Mouse (Mus musculus) neural tube, embryonic 14.5 days (tissue): Measurements from ENCODE around the gene Mthfd1l. TPM values are rescaled to one million over a fixed set of nuclear protein-coding genes. Genes with fewer than 3 reads are reported as not detected.
A peak's percentile ranks its signal among the peaks of the same experiment; 100 is the strongest.
"Not testable (repeated sequence)": the region's sequence is repeated elsewhere in the genome, so short reads cannot be mapped to it uniquely, and the experiment has no call there.

Experiments used
- ATAC-seq: fragments of 200-750 bp; cut with Nextera tagmentation; 2 replicates; pipeline ENCODE4 v1.8.0; 2017; ENCODE audit warnings: low read depth, mild to moderate bottlenecking, moderate TSS enrichment, moderate library complexity
- H3K27ac ChIP-seq: fragments of 300-500 bp; sonication (generic); 2 replicates; pipeline ENCODE4 v1.5.1; 2014; ENCODE audit warnings: low read depth, mild to moderate bottlenecking, control low read depth, low read length, moderate library complexity, mixed read lengths
- H3K27me3 ChIP-seq: fragments of 300-500 bp; sonication (generic); 2 replicates; pipeline ENCODE4 v1.6.1; 2014; ENCODE audit warnings: low read length; ENCODE audit not compliant: control insufficient read depth, insufficient read depth
- H3K36me3 ChIP-seq: fragments of 300-500 bp; sonication (generic); 2 replicates; pipeline ENCODE4 v1.6.1; 2014; ENCODE audit warnings: low read length, mixed read lengths; ENCODE audit not compliant: control insufficient read depth, insufficient read depth
- H3K4me1 ChIP-seq: fragments of 300-500 bp; sonication (generic); 2 replicates; pipeline ENCODE4 v1.6.1; 2014; ENCODE audit warnings: low read length; ENCODE audit not compliant: control insufficient read depth, insufficient read depth
- H3K4me2 ChIP-seq: fragments of 300-500 bp; sonication (generic); 2 replicates; pipeline ENCODE4 v1.6.1; 2014; ENCODE audit warnings: mild to moderate bottlenecking, low read depth, low read length, control low read depth
- H3K4me3 ChIP-seq: fragments of 300-500 bp; sonication (generic); 2 replicates; pipeline ENCODE4 v1.5.1; 2014; ENCODE audit warnings: low read depth, low read length, control low read depth, mixed read lengths
- H3K9ac ChIP-seq: fragments of 300-500 bp; sonication (generic); replicated peaks from 2 replicates; pipeline ENCODE4 v1.6.1; 2014; ENCODE audit warnings: low read depth, mild to moderate bottlenecking, control low read depth, low read length, mixed read lengths
- H3K9me3 ChIP-seq: fragments of 300-500 bp; sonication (generic); 2 replicates; pipeline ENCODE4 v1.6.1; 2016; ENCODE audit warnings: low read length; ENCODE audit not compliant: control insufficient read depth
- WGBS: fragments of 180-500 bp; shearing (Covaris S2); extraction: QIAGEN DNeasy Blood & Tissue Kit; methylation state at CpG from one replicate; pipeline ENCODE4 v1.1.7; 2014; 5-methylcytosine and 5-hydroxymethylcytosine counted together
- polyA plus RNA-seq: library from polyadenylated mRNA; unstranded; fragments of >200 nt; fragmentation: Nextera tagmentation; extraction: Ambion mirVana; gene quantifications from 2 replicates; pipeline ENCODE4 v1.2.1, GENCODE M21; 2014

Gene Mthfd1l
- polyA plus RNA-seq, 1 experiment from 2014 or later = 5.6 TPM

DNA sequence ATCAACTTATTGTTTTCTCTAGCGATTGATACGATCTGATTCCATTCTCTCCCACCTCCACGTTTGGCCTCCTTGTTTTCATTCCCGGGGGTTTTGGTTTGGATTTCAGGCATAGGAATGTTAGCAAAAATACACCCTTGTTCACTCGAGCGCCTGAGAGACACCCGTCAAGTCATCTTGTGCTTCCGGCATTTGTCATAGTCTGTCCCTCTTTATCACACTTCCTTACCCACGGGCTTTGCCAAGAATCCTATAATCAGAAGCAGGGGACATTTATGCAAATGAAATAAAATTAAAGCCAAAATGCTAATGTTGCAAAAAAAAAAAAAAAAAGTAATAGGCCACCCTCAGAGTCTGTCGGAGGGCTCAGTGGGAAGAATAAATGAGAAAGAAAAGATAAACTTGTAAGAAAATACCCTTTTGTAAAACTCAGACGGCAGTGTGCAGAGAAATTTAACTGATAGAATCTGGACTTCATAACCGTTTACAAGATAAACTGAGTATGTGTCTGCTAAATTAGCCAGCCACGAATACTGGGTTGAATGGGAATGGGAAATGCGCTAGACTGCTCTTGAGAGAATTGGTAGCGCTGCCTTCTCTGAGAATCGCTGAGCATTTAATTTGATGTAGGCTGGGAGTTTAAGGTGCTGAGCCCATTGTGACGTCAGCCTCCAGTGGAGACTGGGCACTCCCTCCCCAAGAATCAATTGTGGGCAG, 139.9 kb downstream of the Mthfd1l start:
- Histone ChIP-seq H3K27me3 (no peaks in the 10 kb centered on the region), H3K9me3 (no peaks in the 10 kb centered on the region), H3K4me1 (no peaks in the 10 kb centered on the region), H3K9ac (no peak overlapping the region), H3K36me3 (no peaks in the 10 kb centered on the region), H3K27ac (no peak overlapping the region; the same call in 1 of the 2 replicates), H3K4me3 (no peak overlapping the region), H3K4me2 (no peak overlapping the region)
- WGBS = 63% methylated on average over 17 of the region's 17 CpGs
- no peak for ATAC-seq

DNA sequence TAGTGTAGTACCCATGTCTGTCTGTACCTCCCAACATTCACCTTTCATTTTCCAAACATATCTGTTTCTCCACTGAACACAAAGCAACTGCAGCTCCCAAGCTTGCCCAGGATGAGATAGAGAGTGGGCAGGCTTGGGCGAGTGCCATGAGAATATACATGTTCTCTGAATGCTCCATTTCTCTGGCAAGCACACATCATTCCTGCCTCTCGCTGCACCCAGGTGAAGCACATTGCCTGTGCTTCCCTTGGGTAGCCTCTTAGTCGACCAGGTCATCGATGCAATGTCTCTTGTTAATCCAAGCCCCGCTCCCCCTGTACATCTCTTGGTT, 140.4 kb downstream of the Mthfd1l start:
- no peak overlapping the region for H3K4me2 ChIP-seq
- H3K4me1 ChIP-seq = no peaks in the 10 kb centered on the region
- H3K9me3 ChIP-seq = no peaks in the 10 kb centered on the region
- H3K36me3 ChIP-seq = no peaks in the 10 kb centered on the region
- H3K4me3 ChIP-seq = no peak overlapping the region
- WGBS = 97% methylated on average over 5 of the region's 5 CpGs
- H3K9ac ChIP-seq = no peak overlapping the region
- no peak for ATAC-seq
- H3K27me3 ChIP-seq = no peaks in the 10 kb centered on the region
- H3K27ac ChIP-seq = peak overlapping the region; percentile 16; the same call in 1 of the 2 replicates

DNA sequence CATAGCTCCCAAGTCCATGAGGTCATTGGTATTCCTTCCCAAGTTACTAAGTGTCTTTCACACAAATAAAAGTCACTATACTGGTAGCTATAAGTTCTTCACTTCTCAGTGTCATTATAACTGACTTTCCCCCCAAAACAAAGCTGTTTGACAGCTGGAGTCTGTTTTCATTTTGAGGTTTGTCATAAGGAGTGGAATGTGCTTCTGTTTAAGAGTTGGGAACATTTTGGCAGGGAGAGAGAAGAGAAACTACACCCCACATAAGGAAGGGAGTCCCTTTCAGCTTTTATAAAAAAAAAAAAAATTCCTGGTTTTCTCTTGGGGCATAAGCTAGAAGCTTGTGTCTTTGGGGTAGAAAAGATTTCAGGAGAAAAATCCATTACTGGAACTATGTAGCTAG, 143.7 kb downstream of the Mthfd1l start:
- H3K36me3 ChIP-seq = no peaks in the 10 kb centered on the region
- H3K9me3 ChIP-seq = no peaks in the 10 kb centered on the region
- no peak overlapping the region for H3K4me3 ChIP-seq
- H3K9ac ChIP-seq = no peak overlapping the region
- H3K4me1 ChIP-seq = no peaks in the 10 kb centered on the region
- no peak for ATAC-seq
- H3K27ac ChIP-seq = no peak overlapping the region
- no peaks in the 10 kb centered on the region for H3K27me3 ChIP-seq
- no peak overlapping the region for H3K4me2 ChIP-seq

DNA sequence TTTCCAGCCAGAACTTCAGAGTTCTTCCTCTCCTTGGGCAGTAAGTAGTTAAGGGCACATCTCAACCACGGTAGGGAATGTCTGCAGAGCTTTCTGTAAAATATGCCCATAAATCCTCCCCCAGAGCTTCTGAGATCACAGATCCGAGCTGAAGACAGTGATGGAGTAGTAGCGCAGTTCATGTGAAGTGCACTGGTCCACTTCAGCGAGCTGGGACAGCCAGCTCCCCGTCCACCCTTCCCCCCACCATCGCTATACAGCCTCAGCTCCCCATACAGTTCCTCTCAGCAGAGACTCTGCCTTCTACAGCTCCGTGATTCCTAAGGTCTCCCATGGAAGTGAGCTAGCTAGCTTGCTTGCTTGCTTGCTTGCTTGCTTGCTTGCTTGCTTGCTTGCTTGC, 144.2 kb downstream of the Mthfd1l start:
- peak; percentile 67; the same call in 1 of the 2 replicates for ATAC-seq
- Histone ChIP-seq H3K27ac (no peak overlapping the region), H3K4me1 (no peaks in the 10 kb centered on the region), H3K4me3 (no peak overlapping the region), H3K4me2 (no peak overlapping the region), H3K36me3 (no peaks in the 10 kb centered on the region), H3K27me3 (no peaks in the 10 kb centered on the region), H3K9ac (no peak overlapping the region), H3K9me3 (no peaks in the 10 kb centered on the region)
- 35% methylated on average over 7 of the region's 7 CpGs for WGBS

DNA sequence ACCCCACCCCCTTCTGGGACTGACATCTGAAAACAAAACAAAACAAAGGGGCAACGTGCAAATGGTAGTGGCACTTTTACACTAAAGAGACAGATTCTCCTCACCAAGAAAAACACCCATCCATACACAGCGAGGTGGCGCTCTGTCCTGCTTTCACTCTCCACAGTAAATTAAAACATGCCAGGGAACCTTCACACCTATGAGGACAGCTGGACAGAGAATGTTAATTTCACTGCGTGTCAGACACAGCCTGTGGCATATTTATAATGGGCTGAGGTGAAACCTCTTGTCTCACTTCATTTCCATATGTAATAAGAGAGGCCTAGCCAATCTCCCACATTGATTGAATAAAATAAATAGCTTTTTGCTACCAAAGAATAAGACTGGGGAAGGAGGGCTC, 146.4 kb downstream of the Mthfd1l start:
- 53% methylated on average over 4 of the region's 4 CpGs for whole genome bisulfite sequencing
- no peaks in the 10 kb centered on the region for H3K9me3 ChIP-seq
- H3K9ac ChIP-seq = no peak overlapping the region
- H3K36me3 ChIP-seq = no peaks in the 10 kb centered on the region
- H3K4me1 ChIP-seq = no peaks in the 10 kb centered on the region
- no peak for ATAC-seq
- H3K4me2 ChIP-seq = no peak overlapping the region
- H3K27ac ChIP-seq = no peak overlapping the region
- H3K27me3 ChIP-seq = no peaks in the 10 kb centered on the region
- no peak overlapping the region for H3K4me3 ChIP-seq

DNA sequence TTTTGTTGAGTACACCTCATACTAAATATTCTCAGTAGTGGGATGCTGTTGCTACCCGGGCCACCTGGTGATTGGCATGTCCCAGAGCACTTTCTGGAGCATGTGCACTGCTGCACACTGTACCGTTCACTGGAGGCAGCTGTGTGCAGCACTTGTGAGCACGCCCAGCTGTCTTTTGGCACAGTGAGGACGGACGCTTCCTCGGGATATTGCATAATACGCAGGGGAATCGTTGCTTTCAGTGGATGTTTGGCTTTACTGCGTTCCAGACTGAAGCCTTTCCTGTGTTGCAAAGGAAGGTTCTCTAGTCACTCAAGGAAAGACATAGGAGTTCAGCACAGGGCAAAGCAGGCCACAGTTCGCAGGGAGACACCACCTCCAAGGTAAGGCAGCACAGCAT, 147.8 kb downstream of the Mthfd1l start:
- Histone ChIP-seq H3K36me3 (no peaks in the 10 kb centered on the region), H3K4me2 (no peak overlapping the region), H3K4me3 (no peak overlapping the region), H3K27ac (no peak overlapping the region), H3K9ac (no peak overlapping the region), H3K4me1 (no peaks in the 10 kb centered on the region), H3K27me3 (no peaks in the 10 kb centered on the region), H3K9me3 (no peaks in the 10 kb centered on the region)
- ATAC-seq = no peak
- WGBS = 79% methylated on average over 10 of the region's 10 CpGs

DNA sequence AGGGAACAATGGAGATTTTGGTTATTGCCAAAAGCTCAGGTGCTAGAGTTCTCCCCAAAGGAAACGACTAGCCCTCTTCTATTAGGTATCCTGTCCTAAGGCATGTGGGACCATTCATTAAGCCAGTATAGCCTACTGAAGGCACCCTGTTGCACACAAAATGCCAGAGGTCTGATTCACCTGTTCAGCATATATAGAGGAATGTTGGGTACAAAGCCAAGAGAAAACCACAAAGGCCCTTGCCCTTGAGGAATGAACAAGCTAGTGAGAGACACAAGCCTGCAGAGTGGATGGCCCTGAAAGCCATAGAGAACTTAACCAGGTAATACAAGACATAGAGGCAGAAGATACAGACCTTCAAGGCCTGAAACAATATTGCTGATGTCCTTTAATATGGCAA, 148.3 kb downstream of the Mthfd1l start:
- Histone ChIP-seq H3K27ac (no peak overlapping the region), H3K9ac (no peak overlapping the region), H3K36me3 (no peaks in the 10 kb centered on the region), H3K27me3 (no peaks in the 10 kb centered on the region), H3K4me1 (no peaks in the 10 kb centered on the region), H3K9me3 (no peaks in the 10 kb centered on the region), H3K4me2 (no peak overlapping the region), H3K4me3 (no peak overlapping the region)
- ATAC-seq = no peak
- whole genome bisulfite sequencing = 100% methylated on average over 1 of the region's 1 CpGs

DNA sequence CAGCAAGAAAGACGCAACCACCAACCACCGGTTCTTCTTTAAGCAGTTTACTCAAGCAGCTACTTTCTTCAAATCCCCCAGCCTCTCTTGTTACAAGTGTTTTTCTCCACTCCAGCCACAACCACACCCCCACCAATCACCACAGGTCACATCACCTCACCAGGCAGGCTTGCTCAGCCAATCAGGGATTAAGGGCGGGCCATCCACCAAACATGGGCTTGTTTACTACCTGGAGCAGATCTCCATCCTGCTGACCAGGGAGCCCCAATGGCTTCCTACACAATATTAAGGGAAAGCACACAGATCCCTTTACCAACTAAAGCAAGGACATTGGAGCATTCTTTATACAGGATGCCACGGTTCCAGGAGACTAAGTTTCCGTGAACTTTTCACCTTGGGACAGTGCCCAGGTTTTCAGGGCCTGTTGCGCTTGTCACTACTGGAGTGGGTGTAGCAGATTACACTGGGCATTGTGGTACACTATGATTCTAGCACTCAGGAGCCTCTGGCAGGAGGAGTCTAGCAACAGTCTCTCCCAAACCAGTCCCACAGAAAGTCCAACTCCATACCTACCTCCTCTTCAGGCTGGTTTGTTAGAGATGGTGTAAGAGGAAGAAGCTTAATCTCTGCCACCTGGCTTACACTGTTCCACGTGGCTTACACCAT, 150.5 kb downstream of the Mthfd1l start:
- H3K27me3 ChIP-seq, H3K4me2 ChIP-seq, H3K9me3 ChIP-seq, H3K9ac ChIP-seq, H3K4me3 ChIP-seq, H3K4me1 ChIP-seq, ATAC-seq, H3K27ac ChIP-seq, H3K36me3 ChIP-seq: not testable (repeated sequence)
- 93% methylated on average over 7 of the region's 7 CpGs for WGBS

DNA sequence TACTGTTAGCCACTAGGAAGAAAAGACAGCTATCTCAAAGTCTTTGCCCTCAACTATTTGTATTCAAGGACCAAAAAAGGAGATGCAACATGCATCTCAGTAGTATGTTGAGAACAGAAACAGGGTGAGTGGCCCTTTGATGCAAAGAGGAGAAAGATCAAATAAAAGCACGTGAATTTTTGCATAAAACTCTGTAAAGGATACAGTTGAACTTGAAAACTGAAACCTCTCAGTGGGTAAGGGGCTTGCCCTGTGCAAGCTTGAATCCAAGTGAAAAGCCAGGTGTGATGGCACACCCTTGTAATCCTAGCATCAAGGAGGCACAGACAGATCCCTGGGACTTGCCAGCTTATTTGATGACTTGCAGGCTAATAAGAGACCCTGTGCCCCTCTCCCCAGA, 151.2 kb downstream of the Mthfd1l start:
- Histone ChIP-seq H3K9ac (no peak overlapping the region), H3K4me1 (no peaks in the 10 kb centered on the region), H3K27me3 (no peaks in the 10 kb centered on the region), H3K27ac (no peak overlapping the region), H3K9me3 (no peaks in the 10 kb centered on the region), H3K4me2 (no peak overlapping the region), H3K36me3 (no peaks in the 10 kb centered on the region), H3K4me3 (no peak overlapping the region)
- WGBS = 86% methylated on average over 1 of the region's 1 CpGs
- ATAC-seq = no peak
